Mouse (Mus musculus) T-cell, adult 66 days (primary cell): ENCODE data around the gene Gm10409. TPM values are rescaled to one million over a fixed set of nuclear protein-coding genes. Genes with fewer than 3 reads are reported as not detected.

Experiments
- total RNA-seq, 2 experiments: library from RNA; stranded (reverse); gene quantifications; 3 replicates in 1 of 2; 4 replicates in 1 of 2; pipeline ENCODE4 v1.2.4; 2023

Gm10409 gene
- total RNA-seq = 1 to 10 TPM; 1.1 to 1.2 TPM

DNA sequence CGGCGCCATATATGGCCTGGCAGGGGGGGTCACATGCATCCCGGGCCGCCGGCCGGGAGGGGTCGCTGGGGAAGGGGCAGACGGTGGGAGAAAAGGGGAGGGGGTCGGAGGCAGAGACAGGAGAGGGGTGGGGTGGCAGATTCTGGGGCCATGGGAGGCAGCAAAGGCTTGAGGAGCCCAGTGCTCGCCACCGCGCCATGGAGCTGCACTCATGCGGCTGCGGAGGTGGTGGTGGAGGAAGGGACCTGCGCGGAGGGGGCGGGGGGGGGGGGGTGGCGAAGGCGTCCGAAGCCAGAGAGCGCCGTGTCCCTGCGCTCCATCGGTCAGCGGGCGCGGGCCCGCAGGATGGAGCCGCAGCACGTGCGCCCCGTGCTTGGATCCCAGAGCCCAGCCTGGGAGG, at the start of gene Gm10409:
TSS of gene Gm10409 (plus strand) at position 301 of the 400 bp plus-strand sequence.

DNA sequence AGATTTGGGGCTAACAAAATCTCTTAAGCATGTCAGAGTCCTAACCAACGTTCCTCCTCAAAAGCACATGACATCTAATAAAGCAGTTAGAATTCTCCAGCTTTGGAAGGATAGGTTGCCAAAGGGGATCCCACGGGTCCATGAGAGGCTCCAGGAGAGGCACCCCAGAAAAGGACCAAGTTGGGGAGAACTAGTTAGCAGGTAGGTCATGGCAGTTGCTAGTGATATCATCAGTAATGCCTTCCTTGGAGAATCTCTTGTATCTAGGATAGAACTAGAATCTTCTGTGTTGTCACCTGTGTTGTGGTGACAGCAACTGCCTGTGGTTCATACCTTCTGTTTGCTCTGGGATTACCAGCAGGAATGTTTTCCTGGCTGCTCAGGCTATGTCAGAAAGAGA, 17.6 kb upstream of the Gm10409 start, which contains the start of gene Gm10413:
TSS of gene Gm10413 (plus strand) at position 301 of the 400 bp plus-strand sequence.

DNA sequence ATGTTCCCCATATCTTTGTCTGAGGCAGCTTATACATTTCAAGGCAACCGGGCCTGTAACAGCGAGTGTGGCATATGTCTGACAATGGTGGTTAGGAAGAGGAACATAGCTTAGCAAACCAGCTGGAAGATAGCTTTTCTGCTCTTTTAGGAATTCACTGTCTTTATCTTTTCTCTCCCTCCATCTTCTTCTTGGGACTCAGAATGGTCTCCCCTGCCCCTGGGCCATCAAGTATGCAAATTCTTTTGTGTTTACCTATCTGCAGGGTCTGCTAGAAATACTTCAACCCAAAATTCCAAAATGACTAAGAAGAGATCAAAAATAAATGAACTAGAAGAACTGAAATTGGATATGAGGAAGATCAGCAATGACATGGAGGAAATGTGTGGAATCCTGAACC, 15.4 kb downstream of the Gm10409 start, which contains the start of gene Gm3005:
TSS of gene Gm3005 (plus strand) at position 301 of the 400 bp plus-strand sequence.

DNA sequence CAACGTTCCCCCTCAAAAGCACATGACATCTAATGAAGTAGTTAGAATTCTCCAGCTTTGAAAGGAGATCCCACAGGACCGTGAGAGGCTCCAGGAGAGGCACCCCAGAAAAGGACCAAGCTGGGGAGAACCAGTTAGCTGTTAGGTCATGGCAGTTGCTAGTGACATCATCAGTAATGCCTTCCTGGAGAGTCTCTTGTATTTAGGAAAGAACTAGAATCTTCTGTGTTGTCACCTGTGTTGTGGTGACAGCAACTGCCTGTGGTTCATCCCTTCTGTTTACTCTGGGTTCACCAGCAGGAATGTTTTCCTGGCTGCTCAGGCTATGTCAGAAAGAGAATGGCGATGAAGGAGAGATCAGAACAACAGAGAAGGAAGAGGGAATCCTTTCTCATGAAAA, 36.7 kb downstream of the Gm10409 start, which contains the start of gene Gm10408:
TSS of gene Gm10408 (plus strand) at position 301 of the 400 bp plus-strand sequence.

Other genes with a start within 250 kb of the Gm10409 start
- gene Gm5795, start 224.4 kb upstream of the Gm10409 start, total RNA-seq = not detected
- 1 to 10 TPM in 1 of 2 experiments, under 1 TPM in 1; 0.98 to 1.3 TPM for gene D830030K20Rik, start 204.1 kb upstream of the Gm10409 start, total RNA-seq
- not detected for gene Gm2956, start 80.0 kb upstream of the Gm10409 start, total RNA-seq
- gene Gm10413, start 17.5 kb upstream of the Gm10409 start, total RNA-seq = not detected
- 1 to 10 TPM in 1 of 2 experiments, under 1 TPM in 1; 0.35 to 3.3 TPM for gene Gm3005, start 15.5 kb downstream of the Gm10409 start, total RNA-seq
- not detected for gene Gm10408, start 36.8 kb downstream of the Gm10409 start, total RNA-seq
- not detected for gene Gm3012, start 221.9 kb downstream of the Gm10409 start, total RNA-seq
- gene Gm3020, start 239.4 kb downstream of the Gm10409 start, total RNA-seq = 1 to 10 TPM; 1.1 to 1.2 TPM